Mouse (Mus musculus): ENCODE measurements around the gene Dmrtc1b.
"Not testable (repeated sequence)": the region's sequence is repeated elsewhere in the genome, so short reads cannot be mapped to it uniquely, and the experiment has no call there.

Gene Dmrtc1b

DNA sequence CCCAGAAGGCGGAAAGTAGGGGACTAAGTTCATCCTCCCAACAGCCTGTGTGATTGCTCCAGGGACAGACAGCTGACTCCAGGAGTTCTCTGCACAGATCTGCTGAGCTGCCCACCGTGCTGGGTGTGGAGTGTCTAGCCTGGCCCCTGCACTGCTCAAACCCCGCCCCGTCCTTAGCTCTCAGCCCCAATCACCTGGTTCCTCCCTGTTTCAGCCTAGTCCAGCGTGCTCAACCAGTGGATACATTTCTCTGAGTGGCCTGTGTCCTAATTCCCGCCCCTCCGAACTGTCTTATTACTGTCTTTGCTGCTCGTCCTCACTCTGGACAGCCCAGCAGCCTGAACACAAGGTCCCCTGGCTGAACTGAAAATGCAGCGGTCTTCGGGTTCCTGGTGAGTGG lies at the start of gene Dmrtc1b, which contains the start of gene Gm9112:
TSS of gene Dmrtc1b (plus strand) at position 331 of the 400 bp plus-strand sequence.
TSS of gene Gm9112 (minus strand) at position 101 of the 400 bp plus-strand sequence.
- DNase-seq (ENCODE audit: low spot score), result not testable (repeated sequence)

DNA sequence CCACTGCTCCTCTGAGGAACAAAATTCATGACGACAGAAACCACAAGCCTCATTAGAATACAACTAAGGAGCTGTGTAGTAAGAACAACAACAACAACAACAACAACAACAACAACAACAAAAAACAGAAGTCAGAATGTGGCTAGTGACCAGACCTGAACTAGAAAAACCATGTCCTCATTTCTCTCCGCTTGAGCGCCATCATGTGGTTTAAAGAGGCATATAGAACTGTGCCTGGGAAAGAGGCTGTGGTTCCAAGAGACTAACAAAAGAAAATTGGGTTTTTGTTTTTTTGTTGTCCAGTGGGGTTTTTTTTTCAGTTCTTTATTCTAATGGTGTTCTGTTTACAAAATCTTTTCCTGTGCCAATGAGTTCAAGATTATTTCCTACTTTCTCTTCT lies 47.0 kb upstream of the Dmrtc1b start:
- no peak for DNase-seq (ENCODE audit: low spot score)

DNA sequence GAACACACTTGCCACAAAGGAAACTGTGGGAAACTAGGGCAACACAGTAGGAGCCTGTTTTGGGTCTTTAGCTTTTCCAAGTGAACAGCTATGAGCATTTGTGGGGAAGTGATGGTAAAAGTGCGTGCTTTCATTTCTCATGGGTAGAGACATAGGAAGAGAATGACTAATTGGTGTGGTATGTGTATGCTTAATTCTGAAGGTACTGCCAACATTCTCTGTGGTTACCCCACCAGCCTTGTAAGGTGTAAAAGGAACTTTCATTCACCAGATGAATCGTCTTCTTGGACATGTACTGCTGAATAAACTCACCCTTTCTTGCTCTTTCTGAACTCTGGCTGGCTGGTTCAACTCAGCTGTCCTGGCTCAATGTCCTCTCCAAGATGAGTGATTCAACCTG lies 41.0 kb upstream of the Dmrtc1b start:
- DNase-seq (ENCODE audit: low spot score), result no peak

DNA sequence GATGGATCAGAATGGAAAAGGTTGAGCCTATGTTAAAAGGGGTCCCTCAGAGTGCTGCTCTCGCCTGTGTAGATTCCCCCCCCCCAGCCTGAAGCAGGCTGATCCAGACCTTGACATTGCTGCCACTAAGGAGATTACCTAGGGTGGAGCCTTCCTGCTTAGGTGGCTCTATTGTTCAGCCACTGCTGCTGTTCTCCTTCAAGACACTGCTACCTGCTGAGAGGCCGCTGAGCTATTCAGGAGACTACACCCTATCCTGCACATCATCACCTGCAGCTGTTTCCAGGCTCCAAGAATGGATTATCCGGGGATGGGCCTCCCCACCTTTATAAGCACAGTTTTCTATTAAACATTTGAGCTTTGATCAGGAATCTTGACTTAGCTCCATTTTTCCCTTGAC lies 23.0 kb upstream of the Dmrtc1b start:
- not testable (repeated sequence) for DNase-seq (ENCODE audit: low spot score)

DNA sequence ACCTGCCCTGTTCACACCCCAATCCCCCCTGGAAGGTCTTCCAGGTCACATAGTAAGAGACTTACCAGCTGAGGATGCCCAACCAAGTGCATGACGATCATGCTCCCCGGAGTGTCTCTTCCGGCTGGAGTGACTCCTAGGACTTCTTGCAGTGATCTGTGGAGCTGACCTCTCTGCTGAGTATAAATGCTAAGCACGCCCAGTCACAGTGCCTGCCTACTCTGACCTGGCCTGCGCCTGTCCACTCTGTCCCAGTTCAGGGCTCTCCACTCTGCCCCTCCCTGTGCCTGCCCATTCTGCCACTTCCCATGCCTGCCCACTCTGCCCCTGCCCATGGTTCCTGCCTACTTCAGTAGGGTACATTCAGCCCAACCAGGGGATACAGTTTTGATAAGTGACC lies 20.8 kb upstream of the Dmrtc1b start, which contains the start of gene Gm3880:
TSS of gene Gm3880 (minus strand) at position 101 of the 400 bp plus-strand sequence.
- DNase-seq (ENCODE audit: low spot score), result not testable (repeated sequence)

DNA sequence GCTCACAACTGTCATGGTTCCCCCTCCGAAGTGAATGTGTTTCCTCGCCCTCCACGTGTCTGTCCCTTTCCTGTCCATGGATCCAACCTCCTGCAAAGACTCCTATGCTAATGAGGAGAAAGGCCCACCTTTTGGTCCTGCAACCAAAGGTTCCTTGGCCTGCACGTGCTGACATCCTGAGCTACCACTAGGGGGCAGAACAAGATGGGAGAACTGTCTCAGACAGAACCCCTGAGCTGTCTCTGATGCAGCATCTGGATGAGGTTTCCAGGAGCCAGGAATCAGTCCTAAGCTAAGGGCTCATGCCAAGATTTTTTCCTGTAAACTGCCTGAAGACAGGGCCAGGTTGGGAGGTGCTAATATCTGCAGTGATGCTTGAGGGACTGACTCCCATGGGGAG lies 18.4 kb upstream of the Dmrtc1b start:
- not testable (repeated sequence) for DNase-seq (ENCODE audit: low spot score)

DNA sequence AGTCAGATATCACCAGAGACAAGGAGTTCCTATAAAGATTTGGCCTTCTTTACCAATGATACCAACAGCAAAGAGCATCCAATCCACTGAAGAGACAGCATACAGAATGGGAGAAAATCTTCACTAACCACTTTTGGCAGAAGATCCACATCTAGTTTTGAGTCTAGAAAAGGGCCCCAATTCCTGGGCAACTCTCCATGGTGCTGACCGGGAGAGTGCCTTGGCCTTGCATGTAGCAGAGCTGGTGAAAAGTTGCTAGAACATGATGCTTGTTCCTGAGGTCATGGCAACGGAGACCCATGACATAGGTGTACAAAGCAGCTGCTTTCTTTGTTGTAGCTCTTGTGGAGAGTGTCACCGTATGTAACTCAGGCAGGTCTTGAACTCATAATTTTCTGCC lies 7.0 kb upstream of the Dmrtc1b start:
- not testable (repeated sequence) for DNase-seq (ENCODE audit: low spot score)

DNA sequence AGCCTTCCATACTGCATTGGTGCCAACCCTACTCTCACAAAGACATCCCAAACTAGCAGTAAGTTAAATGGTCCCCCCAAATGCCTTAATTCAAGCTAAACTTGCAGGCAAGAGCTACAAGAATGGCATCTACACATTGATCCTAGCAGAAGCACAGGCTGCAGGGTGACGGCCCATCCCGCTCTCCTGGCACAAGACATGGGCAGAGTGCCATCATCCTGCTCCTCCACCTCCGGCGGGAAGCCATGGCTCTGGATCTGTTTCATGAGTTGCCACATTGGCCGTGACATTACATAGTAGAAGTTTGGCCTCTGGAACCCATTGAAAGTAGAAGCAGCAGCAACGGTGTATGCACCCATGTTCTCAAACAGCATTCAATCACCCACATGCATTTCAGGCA lies 16.6 kb downstream of the Dmrtc1b start:
- DNase-seq (ENCODE audit: low spot score), result not testable (repeated sequence)
